Mouse (Mus musculus) hematopoietic multipotent progenitor cell, adult 10-12 weeks (in vitro differentiated cells): ENCODE results near the gene Tex9. TPM values are rescaled to one million over a fixed set of nuclear protein-coding genes. Genes with fewer than 3 reads are reported as not detected.

Experiments
- polyA plus RNA-seq: library from polyadenylated mRNA; stranded (reverse); fragments of >175 nt; gene quantifications from 2 replicates; pipeline ENCODE4 v1.2.3, GENCODE M21; 2012; ENCODE audit warnings: low replicate concordance

Tex9 gene
- 2.7 and 5.8 TPM in 2 replicates for polyA plus RNA-seq

DNA sequence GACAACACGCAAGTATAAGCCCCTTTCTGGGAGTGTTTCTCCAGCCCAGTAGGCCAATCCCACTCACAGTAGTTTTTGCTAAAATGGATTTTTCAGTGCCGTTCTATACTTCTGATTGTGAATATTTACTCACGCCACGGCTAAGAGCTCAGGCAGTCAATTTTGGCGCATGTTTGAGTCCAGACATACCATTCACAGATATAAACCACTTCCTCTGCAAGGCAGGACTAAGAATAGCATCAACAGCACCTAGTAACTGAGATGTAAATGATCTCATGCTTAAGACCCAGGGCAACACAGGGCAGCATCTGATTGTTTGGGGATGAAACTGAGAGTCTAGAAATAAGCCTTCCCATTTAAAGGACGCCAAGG is at the start of gene Tex9:
Tex9 (minus strand) TSS at position 19 of the 372 bp plus-strand sequence.

GRCm38 (mm10) chr9:72531996-72532380 is 40.0 kb upstream of the Tex9 start, which contains the start of gene Rfx7:
TSS of gene Rfx7 (plus strand) at chr9:72532240.

DNA sequence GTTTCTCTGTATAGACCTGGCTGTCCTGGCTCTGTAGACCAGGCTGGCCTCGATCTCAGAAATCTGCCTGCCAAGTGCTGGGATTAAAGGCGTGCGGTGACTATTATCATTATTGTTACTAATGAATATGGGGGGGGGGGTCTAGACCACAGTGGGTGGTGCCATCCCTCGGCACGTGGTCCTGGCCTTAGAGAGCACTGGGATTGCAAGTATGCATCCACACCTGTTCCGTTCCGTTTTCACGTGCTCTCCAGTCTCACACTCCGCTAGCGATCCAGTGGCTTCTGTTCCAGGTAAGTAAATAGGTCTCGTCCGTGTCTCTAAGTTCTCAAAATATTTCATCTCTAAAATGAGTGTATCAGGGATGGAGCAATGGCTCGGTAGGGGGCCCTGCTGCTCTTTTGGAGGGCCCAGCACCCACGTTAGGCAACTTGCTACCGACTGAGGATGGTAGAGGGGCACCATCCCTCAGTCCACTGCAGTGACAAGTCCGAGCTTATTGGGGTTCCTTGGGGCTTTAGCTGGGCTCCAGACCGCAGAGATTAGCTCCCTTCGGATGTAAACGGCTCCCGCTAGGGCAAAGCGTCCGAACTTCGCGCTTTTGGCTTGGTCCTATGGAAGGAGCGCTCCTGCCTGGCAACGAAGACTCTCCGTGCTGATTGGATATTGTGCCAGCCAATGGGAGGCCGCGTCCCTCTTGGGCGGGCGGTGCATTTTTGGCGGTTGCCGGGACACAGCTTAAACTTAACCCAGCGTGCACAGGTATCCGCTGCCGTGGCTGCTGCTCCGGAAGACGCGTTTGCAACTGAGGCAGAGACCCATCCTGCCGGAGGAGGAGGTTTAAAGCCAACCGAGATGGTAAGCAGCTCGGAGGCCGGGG is 54.0 kb downstream of the Tex9 start, which contains the start of gene Mns1:
Mns1 (plus strand) TSS at position 190 of the 880 bp plus-strand sequence.

Other genes starting within 250 kb of the Tex9 start
- gene Zfp280d, start 217.4 kb downstream of the Tex9 start, polyA plus RNA-seq: 1.2 and 10.4 TPM in 2 replicates
- 0.11 and 5.7 TPM in 2 replicates for gene Mns1, start 54.2 kb downstream of the Tex9 start, polyA plus RNA-seq
- gene Rfx7, start 40.0 kb upstream of the Tex9 start, polyA plus RNA-seq: 28.5 and 51.1 TPM in 2 replicates
- gene Nedd4, start 170.1 kb upstream of the Tex9 start, polyA plus RNA-seq: 2.3 and 26.3 TPM in 2 replicates